16 mouse cellular contexts compared by ENCODE assay signal in genomic region chr9:79439233-79439960, GRCm38 (mm10).
DNase-seq lines count a peak whose midpoint lies in the region; ATAC-seq lines count a peak whose summit lies in the region.
"Had no signal": no experiment of that assay in that cellular context is flagged by ENCODE, and none has a peak within 500 bp of the region (broad histone marks: within the 10 kb centered on the region; RNA-seq: fewer than 3 reads in every experiment).

No protein-coding gene starts in this region.

- H3K9ac ChIP-seq in kidney, embryonic 14.5 days (ENCODE audit: low read depth, low read length): no peak overlapping the region
- H3K9ac ChIP-seq in embryonic facial prominence, embryonic 13.5 days: no peak overlapping the region
- H3K9ac ChIP-seq: lung, embryonic 15.5 days; midbrain, embryonic 12.5 days had no signal

- WGBS in kidney, embryonic 14.5 days: 40% methylated on average over 11 of the region's 11 CpGs
- WGBS in embryonic facial prominence, embryonic 13.5 days: 22% methylated on average over 11 of the region's 11 CpGs

- no peak overlapping the region for H3K4me3 ChIP-seq in kidney, embryonic 14.5 days (ENCODE audit: low read length)
- no peak overlapping the region for H3K4me3 ChIP-seq in embryonic facial prominence, embryonic 13.5 days
- H3K4me3 ChIP-seq: layer of hippocampus, adult 2 months; lung, embryonic 15.5 days; midbrain, embryonic 12.5 days had no signal

- H3K27me3 ChIP-seq in kidney, embryonic 14.5 days (ENCODE audit: control insufficient read depth, insufficient read depth, low read length): no peaks in the 10 kb centered on the region
- H3K27me3 ChIP-seq in embryonic facial prominence, embryonic 13.5 days: no peaks in the 10 kb centered on the region
- H3K27me3 ChIP-seq: lung, embryonic 15.5 days; midbrain, embryonic 12.5 days; Patski had no signal

- peak overlapping the region; percentile 59; the same call in 1 of the 2 replicates for H3K27ac ChIP-seq in kidney, embryonic 14.5 days (ENCODE audit: low read depth, low read length)
- H3K27ac ChIP-seq in embryonic facial prominence, embryonic 13.5 days: peak overlapping the region; percentile 55
- H3K27ac ChIP-seq: layer of hippocampus, adult 2 months; lung, embryonic 15.5 days; midbrain, embryonic 12.5 days had no signal

- H3K4me2 ChIP-seq in kidney, embryonic 14.5 days (replicated peaks; ENCODE audit: low read depth, low read length): 0 out of 2 replicates have a peak overlapping the region, but pooled peaks have one; percentile 17
- peak overlapping the region; percentile 23 for H3K4me2 ChIP-seq in embryonic facial prominence, embryonic 13.5 days
- H3K4me2 ChIP-seq: heart, embryonic 11.5 days; lung, embryonic 15.5 days; midbrain, embryonic 12.5 days had no signal

- ATAC-seq in kidney, embryonic 14.5 days (ENCODE audit: low FRiP score, low TSS enrichment): peak; percentile 76; the same call in 1 of the 2 replicates
- ATAC-seq in embryonic facial prominence, embryonic 13.5 days (ENCODE audit: insufficient number of reproducible peaks, insufficient read depth, low FRiP score, low TSS enrichment, low read depth): no peak
- ATAC-seq: Patski had no signal

- no peaks in the 10 kb centered on the region; the same call in 1 of the 2 replicates for H3K4me1 ChIP-seq in kidney, embryonic 14.5 days (ENCODE audit: control insufficient read depth, insufficient read depth, low read length)
- peaks cover 22% of the 10 kb centered on the region for H3K4me1 ChIP-seq in embryonic facial prominence, embryonic 13.5 days
- H3K4me1 ChIP-seq: midbrain, embryonic 12.5 days had no signal

- no peak for DNase-seq in kidney, postnatal 25 days
- peak; percentile 34 for DNase-seq in embryo, embryonic 10 days (ENCODE audit: low spot score)
- peak; percentile 16 for DNase-seq in mesoderm, embryonic 11.5 days (ENCODE audit: low read depth, low spot score)
- no peak for DNase-seq in left cerebral cortex, adult 11 months (ENCODE audit: low spot score)
- no peak for DNase-seq in cerebellum, adult 9-11 months
- DNase-seq: adrenal gland, postnatal 14 days; cerebellum, adult 11 months; retina, postnatal 1 day; thymus, postnatal 36 days had no signal

- no peaks in the 10 kb centered on the region for H3K36me3 ChIP-seq in kidney, embryonic 14.5 days (ENCODE audit: control insufficient read depth, insufficient read depth, low read length)
- H3K36me3 ChIP-seq in embryonic facial prominence, embryonic 13.5 days: no peaks in the 10 kb centered on the region
- H3K36me3 ChIP-seq: lung, embryonic 15.5 days; midbrain, embryonic 12.5 days had no signal

- H3K9me3 ChIP-seq in kidney, embryonic 14.5 days (ENCODE audit: control insufficient read depth, low read length): no peaks in the 10 kb centered on the region
- H3K9me3 ChIP-seq in embryonic facial prominence, embryonic 13.5 days: no peaks in the 10 kb centered on the region
- H3K9me3 ChIP-seq: lung, embryonic 15.5 days; midbrain, embryonic 12.5 days had no signal

Comparison
In these comparisons a context has a peak if more than half of its experiments do, and no peak if none do; other contexts are left out.
1. DNase-seq: peak in embryo, embryonic 10 days (single experiment) and mesoderm, embryonic 11.5 days (single experiment); none in kidney, postnatal 25 days (0 of 2), left cerebral cortex, adult 11 months (single experiment) and cerebellum, adult 9-11 months (single experiment).